1 mouse cellular context compared by ENCODE assay signal in the genomic region with DNA sequence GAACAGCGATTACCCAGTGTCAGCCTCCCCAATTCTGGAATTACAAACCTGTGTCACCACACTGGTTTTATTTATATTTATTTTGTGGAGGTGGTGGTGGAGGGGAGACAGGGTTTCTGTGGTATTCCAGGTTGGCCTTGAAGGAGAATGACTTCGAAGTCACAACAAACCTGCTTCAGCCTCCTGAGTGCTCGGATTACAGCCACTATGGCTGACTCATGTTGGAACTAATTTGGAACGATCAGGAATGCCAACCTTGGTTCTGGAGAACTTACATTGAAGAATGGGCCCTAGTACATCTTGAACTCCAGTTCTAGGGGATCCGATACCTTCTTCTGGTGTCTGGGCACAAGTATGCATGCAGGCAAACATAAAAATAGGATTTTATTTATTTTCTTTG.
TF ChIP-seq lines count a peak whose summit lies in the region.

No protein-coding gene starts in this region.

TF ChIP-seq in CH12.LX, 34 proteins besides CTCF, POLR2A, EP300 and RAD21 (continued from another document):
- no peak for TF ChIP-seq USF2 (conservative IDR thresholded peaks at IDR 0.05; ENCODE audit: low read depth, low read length)
- no peak for TF ChIP-seq ZKSCAN1 (IDR thresholded peaks at IDR 0.05; ENCODE audit: borderline replicate concordance, low read depth, low read length)
- no peak for TF ChIP-seq HCFC1 (IDR thresholded peaks at IDR 0.05; ENCODE audit: low read depth, low read length)
- no peak for TF ChIP-seq SIN3A (IDR thresholded peaks at IDR 0.05; ENCODE audit: low read length)
- TF ChIP-seq PAX5 (IDR thresholded peaks at IDR 0.05; ENCODE audit: low read length) = no peak
- TF ChIP-seq UBTF (IDR thresholded peaks at IDR 0.05; ENCODE audit: low read depth, low read length) = no peak
- no peak for TF ChIP-seq ZMIZ1 (IDR thresholded peaks at IDR 0.05; ENCODE audit: low read depth, low read length)
- no peak for TF ChIP-seq CHD1 (IDR thresholded peaks at IDR 0.05; ENCODE audit: low read depth, low read length)
- TF ChIP-seq MXI1 (IDR thresholded peaks at IDR 0.05; ENCODE audit: low read depth, low read length) = no peak
- TF ChIP-seq JUND (conservative IDR thresholded peaks at IDR 0.05; ENCODE audit: low read depth, low read length) = no peak
- no peak for TF ChIP-seq MAFK (IDR thresholded peaks at IDR 0.05; ENCODE audit: insufficient replicate concordance, low read length)
- no peak for TF ChIP-seq TCF12 (IDR thresholded peaks at IDR 0.05; ENCODE audit: low read depth, low read length)
- TF ChIP-seq MEF2A (IDR thresholded peaks at IDR 0.05; ENCODE audit: borderline replicate concordance, low read depth, low read length) = no peak
- TF ChIP-seq MYC (IDR thresholded peaks at IDR 0.05; ENCODE audit: low read depth, low read length) = no peak
- no peak for TF ChIP-seq RCOR1 (conservative IDR thresholded peaks at IDR 0.05; ENCODE audit: low read depth, low read length)
- TF ChIP-seq MAX (IDR thresholded peaks at IDR 0.05; ENCODE audit: low read length) = no peak
